Mouse (Mus musculus) liver, postnatal 0 days (tissue): ENCODE measurements at regions not wholly inside any gene's neighbourhood (a gene's known extent, or its start where the extent isn't known, plus 50 kb on each side); places are given as distances from the start of the nearest gene placed in this dataset.

ENCODE experiments used
- ATAC-seq: fragments of 200-750 bp; cut with Nextera tagmentation; 2 replicates; pipeline ENCODE4 v1.8.0; 2017; ENCODE audit warnings: mild to moderate bottlenecking, moderate library complexity
- DNase-seq: peaks from one replicate; pipeline ENCODE4 v3.0.0-alpha.2; 2016
- H3K27ac ChIP-seq: fragments of 300-500 bp; sonication (generic); 2 replicates; pipeline ENCODE4 v1.5.1; 2014; ENCODE audit warnings: antibody characterized with exemption, moderate library complexity, mild to moderate bottlenecking, low read depth
- H3K27me3 ChIP-seq: fragments of 300-500 bp; sonication (generic); 2 replicates; pipeline ENCODE4 v1.6.1; 2014; ENCODE audit warnings: low read length, control low read depth, mixed read lengths; ENCODE audit not compliant: insufficient read depth
- H3K36me3 ChIP-seq: fragments of 300-500 bp; sonication (generic); replicated peaks from 2 replicates; pipeline ENCODE4 v1.6.1; 2014; ENCODE audit warnings: mild to moderate bottlenecking, control low read depth, low read length, moderate library complexity, mixed read lengths; ENCODE audit not compliant: insufficient read depth
- H3K4me1 ChIP-seq: fragments of 300-500 bp; sonication (generic); 2 replicates; pipeline ENCODE4 v1.6.1; 2014; ENCODE audit warnings: antibody characterized with exemption, mild to moderate bottlenecking, control low read depth; ENCODE audit not compliant: insufficient read depth
- H3K4me2 ChIP-seq: fragments of 300-500 bp; sonication (generic); 2 replicates; pipeline ENCODE4 v1.6.1; 2014; ENCODE audit warnings: low read depth, mild to moderate bottlenecking, low read length, moderate library complexity, mixed read lengths
- H3K4me3 ChIP-seq: fragments of 300-500 bp; sonication (generic); 2 replicates; pipeline ENCODE4 v1.5.1; 2014; ENCODE audit warnings: low read depth, low read length
- H3K9ac ChIP-seq: fragments of 300-500 bp; sonication (generic); replicated peaks from 2 replicates; pipeline ENCODE4 v1.6.1; 2014; ENCODE audit warnings: mild to moderate bottlenecking, moderate library complexity
- H3K9me3 ChIP-seq: fragments of 300-500 bp; sonication (generic); 2 replicates; pipeline ENCODE4 v1.6.1; 2016; ENCODE audit warnings: mild to moderate bottlenecking, control low read depth, low read length, mixed read lengths
- CTCF ChIP-seq: sonication (generic); IDR thresholded peaks from 2 replicates; pipeline ENCODE4 v1.5.1; 2016; ENCODE audit warnings: antibody characterized with exemption, low read depth
- EP300 ChIP-seq: IDR thresholded peaks from 2 replicates; pipeline ENCODE4 v1.6.1; 2016; ENCODE audit warnings: antibody characterized with exemption, low read depth, mild to moderate bottlenecking
- WGBS: fragments of 180-500 bp; shearing (Covaris S2); extraction: QIAGEN DNeasy Blood & Tissue Kit; methylation state at CpG from one replicate; pipeline ENCODE4 v1.1.7; 2014; ENCODE audit not compliant: insufficient replicate concordance; 5-methylcytosine and 5-hydroxymethylcytosine counted together

GRCm38 (mm10) chr12:94645302-94645701, 1046.7 kb upstream of the Flrt2 start:
- no peak for ATAC-seq

GRCm38 (mm10) chr12:94670035-94670434, 1022.0 kb upstream of the Flrt2 start:
- no peaks in the 10 kb centered on the region for H3K36me3 ChIP-seq
- H3K4me3 ChIP-seq, result no peak overlapping the region
- WGBS, result 70% methylated on average over 1 of the region's 1 CpGs
- no peak overlapping the region for H3K27ac ChIP-seq
- no peaks in the 10 kb centered on the region for H3K9me3 ChIP-seq
- H3K9ac ChIP-seq, result no peak overlapping the region
- no peaks in the 10 kb centered on the region for H3K4me1 ChIP-seq
- H3K4me2 ChIP-seq, result no peak overlapping the region
- DNase-seq, result no peak
- ATAC-seq, result no peak
- no peak for TF ChIP-seq EP300
- no peak for TF ChIP-seq CTCF
- no peaks in the 10 kb centered on the region for H3K27me3 ChIP-seq

More at GRCm38 (mm10) chr12:94645302-94645701, 1046.7 kb upstream of the Flrt2 start:
- Histone ChIP-seq H3K9ac (no peak overlapping the region), H3K4me3 (no peak overlapping the region), H3K4me2 (no peak overlapping the region), H3K36me3 (no peaks in the 10 kb centered on the region), H3K9me3 (no peaks in the 10 kb centered on the region), H3K27ac (no peak overlapping the region), H3K4me1 (no peaks in the 10 kb centered on the region), H3K27me3 (no peaks in the 10 kb centered on the region)
- WGBS, result 57% methylated on average over 2 of the region's 2 CpGs
- no peak for TF ChIP-seq EP300
- TF ChIP-seq CTCF, result no peak
- no peak for DNase-seq

DNA sequence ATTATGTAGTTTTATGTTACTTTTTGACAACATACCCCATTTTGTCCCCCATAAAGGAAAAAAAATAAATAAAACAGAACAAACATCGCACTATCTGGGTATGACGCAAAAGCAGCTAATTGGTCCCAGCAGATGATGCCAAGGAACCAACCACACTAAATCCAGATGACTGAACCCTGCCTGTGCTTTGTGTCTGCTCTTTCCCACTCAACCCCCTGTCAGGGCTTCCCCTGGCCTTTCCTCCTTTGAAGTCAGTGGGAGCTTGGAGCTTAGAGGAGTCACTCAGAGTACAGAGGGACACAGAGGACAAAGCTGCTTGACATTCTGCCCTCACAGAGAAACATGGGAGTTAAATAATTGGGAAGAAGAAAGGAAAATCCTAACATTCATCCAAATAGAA, 1017.1 kb upstream of the Flrt2 start:
- 84% methylated on average over 2 of the region's 2 CpGs for whole genome bisulfite sequencing
- Histone ChIP-seq H3K27ac (no peak overlapping the region), H3K27me3 (no peaks in the 10 kb centered on the region), H3K4me1 (no peaks in the 10 kb centered on the region), H3K9me3 (no peaks in the 10 kb centered on the region), H3K9ac (no peak overlapping the region), H3K36me3 (no peaks in the 10 kb centered on the region), H3K4me2 (no peak overlapping the region), H3K4me3 (no peak overlapping the region)
- DNase-seq (no peak), ATAC-seq (no peak)
- TF ChIP-seq EP300 (no peak), CTCF (no peak)

- Histone ChIP-seq H3K4me1 (no peaks in the 10 kb centered on the region), H3K27me3 (no peaks in the 10 kb centered on the region), H3K36me3 (no peaks in the 10 kb centered on the region), H3K4me2 (no peak overlapping the region), H3K27ac (no peak overlapping the region), H3K9me3 (no peaks in the 10 kb centered on the region), H3K9ac (no peak overlapping the region), H3K4me3 (no peak overlapping the region)
- no peak for ATAC-seq
- WGBS, result 75% methylated on average over 2 of the region's 2 CpGs
- no peak for TF ChIP-seq EP300
- no peak for TF ChIP-seq CTCF
- DNase-seq, result no peak
Observed at GRCm38 (mm10) chr12:94691341-94692029, 1000.5 kb upstream of the Flrt2 start.

- no peak overlapping the region for H3K4me3 ChIP-seq
- no peak overlapping the region for H3K9ac ChIP-seq
- no peak overlapping the region for H3K27ac ChIP-seq
- H3K27me3 ChIP-seq, result no peaks in the 10 kb centered on the region
- WGBS, result 81% methylated on average over 5 of the region's 5 CpGs
- DNase-seq (no peak), ATAC-seq (no peak)
- no peaks in the 10 kb centered on the region for H3K36me3 ChIP-seq
- no peak overlapping the region for H3K4me2 ChIP-seq
- H3K4me1 ChIP-seq, result no peaks in the 10 kb centered on the region
- H3K9me3 ChIP-seq, result no peaks in the 10 kb centered on the region
- TF ChIP-seq EP300 (no peak), CTCF (no peak)
Observed at GRCm38 (mm10) chr12:94731391-94731790, 960.6 kb upstream of the Flrt2 start.

DNA sequence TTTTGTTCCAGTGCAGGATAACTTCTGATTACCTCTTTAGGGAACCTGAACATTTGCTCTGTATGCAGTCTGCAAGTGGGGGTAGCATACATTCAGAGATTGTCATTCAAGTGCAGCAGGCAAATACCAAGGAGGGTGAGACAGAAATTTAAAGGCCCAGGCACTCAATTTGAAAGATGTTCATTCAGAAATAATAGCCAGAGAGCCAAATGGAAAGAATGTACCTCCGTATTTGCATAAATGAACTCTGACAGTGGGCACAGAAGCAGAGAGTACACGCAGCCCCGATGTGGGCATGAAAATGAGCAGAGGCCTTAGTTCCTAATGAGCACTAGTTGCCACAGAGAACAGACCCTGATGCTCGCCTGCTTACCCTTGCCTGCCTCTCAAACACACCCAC, 958.8 kb upstream of the Flrt2 start:
- H3K27ac ChIP-seq, result no peak overlapping the region
- 70% methylated on average over 4 of the region's 4 CpGs for WGBS
- no peak overlapping the region for H3K4me2 ChIP-seq
- TF ChIP-seq EP300 (no peak), CTCF (no peak)
- H3K36me3 ChIP-seq, result no peaks in the 10 kb centered on the region
- ATAC-seq (no peak), DNase-seq (no peak)
- no peak overlapping the region for H3K4me3 ChIP-seq
- no peaks in the 10 kb centered on the region for H3K4me1 ChIP-seq
- no peak overlapping the region for H3K9ac ChIP-seq
- H3K9me3 ChIP-seq, result no peaks in the 10 kb centered on the region
- H3K27me3 ChIP-seq, result no peaks in the 10 kb centered on the region
